Mouse (Mus musculus): Measurements from ENCODE around the gene Babam2.

DNA sequence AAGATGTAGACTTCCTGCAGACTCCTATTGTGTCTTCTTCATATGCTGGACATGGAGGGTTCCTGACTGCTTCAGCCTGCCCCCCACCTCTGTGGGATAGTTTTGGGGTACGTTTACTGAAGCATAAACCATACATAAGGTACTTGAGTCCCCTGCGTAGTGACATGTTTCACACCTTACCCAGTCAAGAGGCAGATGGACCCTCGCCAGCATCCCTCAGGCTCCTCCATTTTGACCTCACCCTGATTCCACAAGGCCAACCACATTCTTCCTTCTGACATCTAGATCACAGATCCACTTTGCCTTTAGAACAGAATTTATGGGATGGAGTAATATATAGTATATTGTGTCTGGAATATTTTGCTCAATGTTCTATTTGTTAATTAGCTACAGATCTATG is 429.7 kb downstream of the Babam2 start:
- TF ChIP-seq EP300 (IDR thresholded peaks at IDR 0.05; ENCODE audit: low read depth), result no peak
- no peak for TF ChIP-seq CTCF (IDR thresholded peaks at IDR 0.05; ENCODE audit: low read depth)
